Mouse (Mus musculus) gastrocnemius, postnatal 25 days (tissue): ENCODE data around the gene Gm2974. TPM values are rescaled to one million over a fixed set of nuclear protein-coding genes. Genes with fewer than 3 reads are reported as not detected.
"Not testable (repeated sequence)": the region's sequence is repeated elsewhere in the genome, so short reads cannot be mapped to it uniquely, and the experiment has no call there.

Experiments
- DNase-seq: peaks from one replicate; pipeline ENCODE4 v3.0.0; 2022
- long read RNA-seq, 2 experiments: library from polyadenylated mRNA; stranded (forward); transcript quantifications; one replicate each; pipeline ENCODE4 v2.0.0; 2021
- total RNA-seq, 2 experiments: library from RNA; stranded (reverse); gene quantifications; 1 replicate in 1 of 2; 2 replicates in 1 of 2; pipeline ENCODE4 v1.2.3; 2021

Gene Gm2974
- not detected for total RNA-seq
- long read RNA-seq, experiment 1 = 0 reads
- long read RNA-seq, experiment 2 = 0 reads

- peak; percentile 5 for DNase-seq
These were observed at the start of gene Gm2974 for GRCm38 (mm10) chr14:4182491-4183210. Gene Gm2974, plus strand, starts transcription at chr14:4182576.

- DNase-seq = not testable (repeated sequence)
These were observed 40.7 kb upstream of the Gm2974 start for GRCm38 (mm10) chr14:4141646-4142045.

GRCm38 (mm10) chr14:4164730-4165129 is 17.6 kb upstream of the Gm2974 start, which contains the start of gene Gm3127:
Gene Gm3127, plus strand, starts transcription at chr14:4165030.
- DNase-seq = not testable (repeated sequence)

GRCm38 (mm10) chr14:4182030-4182429 is 346 bp upstream of the Gm2974 start:
- DNase-seq = not testable (repeated sequence)

- not testable (repeated sequence) for DNase-seq
These were observed 999 bp downstream of the Gm2974 start for GRCm38 (mm10) chr14:4183375-4183774.

- not testable (repeated sequence) for DNase-seq
These were observed 67.0 kb downstream of the Gm2974 start, which contains the start of gene Gm3138 for GRCm38 (mm10) chr14:4249331-4249730. Gene Gm3138, plus strand, starts transcription at chr14:4249631.

Other genes starting within 250 kb of the Gm2974 start
- gene Gm3095, start 219.0 kb upstream of the Gm2974 start, total RNA-seq = not detected
- not detected for gene Gm3099, start 184.2 kb upstream of the Gm2974 start, total RNA-seq
- gene Gm5796, start 158.6 kb upstream of the Gm2974 start, total RNA-seq = under 1 TPM in 1 of 2 experiments, not detected in 1; 0.54 TPM
- under 1 TPM in 1 of 2 experiments, not detected in 1; 0.16 TPM for gene Gm3115, start 98.5 kb upstream of the Gm2974 start, total RNA-seq
- under 1 TPM in 1 of 2 experiments, not detected in 1; 0.40 TPM for gene Gm8108, start 72.0 kb upstream of the Gm2974 start, total RNA-seq
- not detected for gene Gm3127, start 17.5 kb upstream of the Gm2974 start, total RNA-seq
- gene Gm3138, start 67.1 kb downstream of the Gm2974 start, total RNA-seq = not detected
- gene Gm3149, start 134.7 kb downstream of the Gm2974 start, total RNA-seq = not detected
- gene 2610042L04Rik, start 152.2 kb downstream of the Gm2974 start, total RNA-seq = not detected
- gene Gm3159, start 214.9 kb downstream of the Gm2974 start, total RNA-seq = not detected
- gene Gm3164, start 232.9 kb downstream of the Gm2974 start, total RNA-seq = not detected
- gene Gm3173, start 248.4 kb downstream of the Gm2974 start, total RNA-seq = not detected